Mouse (Mus musculus) embryonic fibroblast, embryonic 13.5 days (primary cell): ENCODE data around the gene Cotl1. TPM values are rescaled to one million over a fixed set of nuclear protein-coding genes. Genes with fewer than 3 reads are reported as not detected.

Experiments
- H3K27ac ChIP-seq: 2 replicates; pipeline ENCODE4 v1.5.1; 2012; ENCODE audit warnings: low read length, control low read depth, inconsistent platforms; ENCODE audit not compliant: insufficient read depth
- H3K4me1 ChIP-seq: 2 replicates; pipeline ENCODE4 v1.6.1; 2011; ENCODE audit warnings: low read length; ENCODE audit not compliant: control insufficient read depth, insufficient read depth
- H3K4me3 ChIP-seq: 2 replicates; pipeline ENCODE4 v1.5.1; 2011; ENCODE audit warnings: mild to moderate bottlenecking, control low read depth, low read length; ENCODE audit not compliant: insufficient read depth
- CTCF ChIP-seq: IDR thresholded peaks from 2 replicates; pipeline ENCODE4 v1.5.1; 2011; ENCODE audit warnings: mild to moderate bottlenecking, control low read depth, low read length, moderate library complexity, borderline replicate concordance; ENCODE audit not compliant: insufficient read depth
- POLR2A ChIP-seq: IDR thresholded peaks from 2 replicates; pipeline ENCODE4 v1.6.1; 2011; ENCODE audit warnings: low read depth, mild to moderate bottlenecking, control low read depth, low read length, moderate library complexity
- polyA plus RNA-seq: library from polyadenylated mRNA; stranded (reverse); fragments of >200 nt; gene quantifications from 2 replicates; pipeline ENCODE4 v1.2.4, GENCODE M21; 2011; ENCODE audit warnings: low read depth; ENCODE audit not compliant: missing spikeins, insufficient read length

The Cotl1 gene
- polyA plus RNA-seq, 1 experiment, result 35.5 TPM

DNA sequence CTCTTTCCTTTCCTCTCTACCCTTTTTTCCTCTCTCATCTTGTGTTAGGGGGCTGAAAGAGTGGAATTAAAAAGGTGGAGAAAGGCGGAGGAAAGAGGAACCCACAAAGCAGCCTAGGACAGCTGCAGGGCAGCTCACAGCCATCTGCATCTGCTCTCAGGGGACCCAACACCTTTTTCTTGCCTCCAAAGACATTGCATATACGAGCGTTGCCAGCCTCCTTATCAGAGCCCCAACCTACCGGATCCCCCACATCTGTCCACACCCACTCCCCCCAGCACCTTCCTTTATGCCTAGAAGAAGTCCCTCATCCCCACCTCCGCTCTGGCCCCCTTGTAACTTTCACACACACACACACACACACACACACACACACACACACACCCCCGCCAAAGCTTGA, 56.8 kb downstream of the Cotl1 start:
- Histone ChIP-seq H3K4me3 (no peak overlapping the region), H3K27ac (no peak overlapping the region), H3K4me1 (no peaks in the 10 kb centered on the region)
- no peak for TF ChIP-seq CTCF
- TF ChIP-seq POLR2A, result no peak

DNA sequence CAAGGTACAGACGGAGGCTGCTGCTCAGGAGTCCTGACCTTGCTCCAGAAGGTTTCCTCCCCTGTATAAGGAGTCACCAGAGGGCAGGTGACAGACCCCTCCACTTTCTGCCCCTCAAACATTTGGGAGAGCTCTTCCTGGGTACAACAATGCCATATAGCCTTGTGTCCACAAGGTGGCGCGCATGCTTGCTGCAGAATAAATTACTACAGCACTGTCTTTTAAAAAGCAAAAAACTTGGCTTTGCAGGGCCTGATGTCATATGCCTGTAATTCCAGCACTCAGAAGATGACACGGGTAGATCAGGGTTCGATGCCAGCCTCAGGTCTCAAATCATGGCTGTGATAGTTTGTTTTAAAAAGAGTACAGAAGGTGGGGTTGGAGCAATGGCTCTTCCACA, 57.6 kb downstream of the Cotl1 start:
- Histone ChIP-seq H3K4me1 (no peaks in the 10 kb centered on the region), H3K27ac (no peak overlapping the region), H3K4me3 (no peak overlapping the region)
- TF ChIP-seq POLR2A, result no peak
- peak; percentile 82; the same call in 1 of the 2 replicates for TF ChIP-seq CTCF

DNA sequence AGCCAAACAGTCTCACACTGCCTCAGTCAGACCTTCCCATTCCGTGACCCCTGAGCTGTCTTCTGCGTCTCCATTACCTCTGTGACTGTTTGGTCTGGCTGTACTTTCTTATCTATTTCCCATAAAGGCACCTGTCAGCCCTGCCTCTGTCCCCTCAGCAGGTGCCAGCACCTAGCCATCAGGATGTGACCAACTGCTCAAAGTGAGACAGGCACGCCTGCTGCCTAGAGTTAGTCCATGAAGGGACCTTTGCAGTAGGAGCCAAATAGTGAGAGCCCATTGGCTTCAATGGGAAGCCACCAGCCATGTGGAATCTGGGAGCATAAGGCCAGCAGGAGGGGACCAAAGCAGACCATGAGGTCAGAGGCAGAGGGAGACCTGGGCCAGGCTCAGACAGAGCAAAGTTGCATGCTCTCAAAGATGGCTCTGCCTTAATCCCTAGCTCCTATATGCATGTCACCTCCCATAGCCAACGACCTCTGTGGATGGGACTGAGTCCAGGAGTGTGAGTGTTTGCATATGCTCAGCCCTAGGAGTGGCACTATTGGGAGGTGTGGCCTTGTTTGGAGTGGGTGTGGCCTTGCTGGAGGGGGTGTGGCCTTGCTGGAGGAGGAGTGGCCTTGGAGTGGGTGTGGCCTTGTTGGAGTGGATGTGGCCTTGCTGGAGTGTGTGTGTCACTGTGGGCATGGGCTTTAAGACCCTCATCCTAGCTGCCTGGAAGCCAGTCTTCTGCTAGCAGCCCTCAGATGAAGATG, 59.1 kb downstream of the Cotl1 start:
- H3K4me1 ChIP-seq, result 0 out of 2 replicates have a peak, but pooled peaks cover 2% of the 10 kb centered on the region
- H3K27ac ChIP-seq, result no peak overlapping the region
- TF ChIP-seq POLR2A (no peak), CTCF (no peak)

DNA sequence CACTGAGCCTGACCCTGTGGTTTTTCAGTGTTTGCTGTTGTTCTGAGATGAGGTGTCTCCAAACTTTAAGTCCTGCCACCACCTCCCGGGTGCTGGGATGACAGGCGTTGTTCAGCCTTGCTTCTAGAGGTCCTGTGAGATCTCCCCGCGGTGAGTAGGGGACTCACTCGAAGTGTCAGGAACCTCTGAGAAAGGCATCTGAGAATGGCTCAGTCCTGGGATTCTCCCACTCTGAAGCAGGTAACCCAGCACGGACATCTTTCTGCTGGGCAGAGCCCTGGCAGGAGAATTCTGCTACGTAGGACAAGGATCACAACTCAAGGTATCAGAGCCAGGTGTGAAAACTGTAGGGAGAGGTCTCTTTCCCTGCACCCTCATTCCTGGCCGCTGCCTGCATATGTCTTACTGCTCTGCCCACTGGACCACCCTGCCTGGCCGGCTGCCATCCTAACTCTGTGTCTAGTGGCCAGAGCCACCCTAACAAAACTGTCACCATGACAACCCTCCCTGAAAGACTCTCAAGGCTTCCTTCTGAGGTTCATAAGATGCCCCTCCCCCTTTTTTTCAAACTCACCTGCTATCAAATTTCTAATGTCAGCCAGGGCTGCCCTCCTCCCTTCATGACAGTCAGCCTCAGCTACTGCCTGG, 59.8 kb downstream of the Cotl1 start:
- Histone ChIP-seq H3K4me1 (0 out of 2 replicates have a peak, but pooled peaks cover 2% of the 10 kb centered on the region), H3K4me3 (no peak overlapping the region), H3K27ac (no peak overlapping the region)
- TF ChIP-seq CTCF (no peak), POLR2A (no peak)

More for the DNA sequence above, 59.1 kb downstream of the Cotl1 start:
- no peak overlapping the region for H3K4me3 ChIP-seq

DNA sequence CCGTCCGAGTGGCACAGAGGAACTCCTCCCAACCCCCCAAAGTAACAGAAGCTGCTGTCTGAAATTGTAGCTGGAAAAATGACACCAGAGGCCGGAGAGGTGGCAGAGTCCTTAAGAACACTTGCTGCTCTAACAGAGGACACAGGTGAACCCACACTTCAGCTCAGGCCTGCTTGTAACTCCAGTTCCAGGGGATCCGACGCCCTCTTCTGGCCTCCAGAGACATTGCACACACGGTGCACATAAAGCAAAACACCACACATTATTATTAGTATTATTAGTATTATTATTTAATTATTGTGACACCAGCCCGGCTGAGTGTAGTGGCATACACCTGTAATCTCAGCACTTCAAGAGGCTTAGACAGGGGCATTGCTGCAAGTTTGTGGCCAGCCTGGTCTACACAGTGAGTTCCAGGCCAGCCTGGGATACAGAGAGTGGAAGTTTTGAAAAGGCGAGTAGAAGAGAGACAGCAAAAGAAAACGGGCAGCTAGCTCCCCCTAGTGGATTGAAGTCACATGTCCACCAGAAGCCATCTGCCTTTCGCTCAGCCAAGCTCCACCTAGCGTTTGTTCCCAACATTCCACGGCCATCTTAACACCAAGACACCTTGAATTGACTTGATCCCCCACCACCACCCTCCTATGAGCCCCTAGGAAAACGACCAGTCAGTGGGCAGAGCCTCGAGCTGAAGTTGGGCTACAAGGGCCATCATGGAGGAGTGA, 61.2 kb downstream of the Cotl1 start:
- 0 out of 2 replicates have a peak, but pooled peaks cover 2% of the 10 kb centered on the region for H3K4me1 ChIP-seq
- TF ChIP-seq CTCF (peak; percentile 96), POLR2A (no peak)
- no peak overlapping the region for H3K27ac ChIP-seq
- H3K4me3 ChIP-seq, result no peak overlapping the region

DNA sequence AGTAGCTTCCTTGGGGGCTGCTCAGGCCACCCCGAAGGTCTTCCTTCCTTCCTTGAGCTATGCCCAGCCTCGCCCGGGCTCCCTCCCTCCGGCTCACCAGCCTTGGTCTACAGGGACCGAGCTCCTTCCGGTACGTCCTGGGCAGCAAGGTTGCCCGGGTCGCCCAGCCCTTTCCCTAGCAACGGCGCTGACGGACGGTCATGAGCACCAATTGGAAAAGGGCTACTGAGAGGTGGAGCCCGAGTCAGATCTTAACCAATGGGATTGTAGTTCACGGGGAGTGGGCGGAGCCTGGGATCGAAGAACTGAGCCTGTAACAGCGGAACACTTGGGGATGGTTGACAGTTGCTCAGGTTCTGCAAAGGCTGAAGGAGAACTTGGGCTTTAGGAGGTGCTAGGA, 62.1 kb downstream of the Cotl1 start, which contains the start of gene Tldc1:
Gene Tldc1 (minus strand): TSS at position 154 of the 400 bp plus-strand sequence.
- Histone ChIP-seq H3K4me1 (0 out of 2 replicates have a peak, but pooled peaks cover 2% of the 10 kb centered on the region), H3K27ac (peak within 1 kb of the TSS; percentile 22), H3K4me3 (peak within 1 kb of the TSS; percentile 64)
- peak; percentile 80 for TF ChIP-seq POLR2A
- no peak for TF ChIP-seq CTCF

DNA sequence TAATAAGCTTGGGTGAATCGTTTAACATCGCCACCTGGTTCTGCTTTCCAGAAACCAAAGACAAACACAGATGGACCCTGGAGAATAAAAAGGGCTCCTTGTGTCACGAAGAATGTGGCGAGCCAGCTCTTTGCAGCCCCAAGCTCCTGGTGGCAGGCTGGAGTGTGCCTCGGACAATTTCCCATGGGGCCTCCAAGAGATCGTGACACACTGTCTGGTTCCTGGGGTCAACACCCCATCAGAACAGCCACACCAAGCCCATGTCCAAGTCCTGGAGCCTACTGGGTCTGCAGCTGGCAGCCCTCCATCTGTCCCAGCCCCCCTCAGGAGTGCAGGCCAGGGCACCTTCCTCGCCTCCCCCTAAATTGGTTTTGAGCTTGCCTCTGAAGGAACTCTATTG, 62.6 kb downstream of the Cotl1 start:
- H3K27ac ChIP-seq, result peak overlapping the region; percentile 22
- peak overlapping the region; percentile 64 for H3K4me3 ChIP-seq
- TF ChIP-seq POLR2A (no peak), CTCF (no peak)

DNA sequence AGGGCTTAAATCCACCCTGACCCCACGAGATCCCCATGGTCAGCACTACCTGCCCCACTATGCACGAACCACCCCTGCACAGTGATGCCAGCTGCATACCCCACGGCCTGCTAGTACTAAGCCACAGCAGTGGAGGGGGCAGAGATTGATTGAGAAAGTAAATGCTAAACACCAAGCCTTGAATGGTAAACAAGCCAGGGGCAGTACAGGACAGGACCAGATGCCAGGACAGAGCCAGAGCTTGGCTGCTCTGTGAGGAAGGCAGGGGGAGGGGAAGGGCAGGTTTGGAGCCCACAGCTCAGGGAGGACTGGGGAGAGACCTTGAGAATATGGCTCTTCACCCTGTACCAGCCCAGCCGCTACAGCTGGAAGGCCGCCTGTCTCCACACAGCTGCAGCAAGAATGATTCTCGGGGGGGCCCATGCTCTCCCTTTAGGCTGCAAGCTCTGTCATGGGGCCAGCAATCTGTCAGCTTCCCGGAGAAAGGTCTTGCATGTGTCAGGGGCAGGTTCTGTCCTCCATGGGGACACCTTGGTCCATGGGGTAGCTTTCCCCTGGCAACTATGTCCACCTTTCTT, 63.6 kb downstream of the Cotl1 start:
- Histone ChIP-seq H3K4me1 (0 out of 2 replicates have a peak, but pooled peaks cover 2% of the 10 kb centered on the region), H3K27ac (no peak overlapping the region), H3K4me3 (no peak overlapping the region)
- TF ChIP-seq POLR2A, result no peak
- no peak for TF ChIP-seq CTCF

More for the DNA sequence above, 62.6 kb downstream of the Cotl1 start:
- 0 out of 2 replicates have a peak, but pooled peaks cover 2% of the 10 kb centered on the region for H3K4me1 ChIP-seq

DNA sequence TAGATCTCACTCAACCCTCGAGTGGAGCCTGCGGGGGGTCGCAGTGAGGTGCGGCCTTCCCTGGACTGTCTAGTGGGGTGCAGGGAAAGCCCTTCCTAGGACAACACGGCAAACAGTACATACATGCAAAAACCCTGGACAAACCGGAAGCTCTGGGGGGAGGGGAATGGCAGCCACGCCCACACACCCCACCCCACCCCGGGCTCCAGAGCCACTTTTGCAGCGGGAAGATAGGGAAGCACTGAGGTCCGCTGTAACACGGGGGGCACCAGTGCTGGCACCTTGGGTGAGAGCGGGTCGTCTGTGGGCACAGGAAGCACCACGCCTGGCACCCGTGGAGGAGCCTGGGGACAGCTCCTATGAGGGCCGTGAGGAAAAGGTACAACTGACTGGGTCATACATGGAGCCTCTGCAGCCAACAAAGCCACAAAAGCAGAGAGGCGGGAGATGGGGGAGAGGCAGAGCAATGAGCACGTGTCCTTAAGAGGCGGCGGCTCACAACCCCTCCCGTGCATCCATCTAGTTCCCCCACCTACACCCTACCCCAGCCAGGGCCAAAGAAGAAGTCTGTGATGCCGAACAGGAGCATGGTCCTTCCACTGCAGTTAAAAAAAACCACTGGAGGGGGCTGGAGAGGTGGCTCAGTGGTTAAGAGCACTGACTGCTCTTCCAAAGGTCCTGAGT, 74.4 kb downstream of the Cotl1 start:
- TF ChIP-seq POLR2A, result no peak
- TF ChIP-seq CTCF, result no peak
- no peak overlapping the region for H3K4me3 ChIP-seq
- no peak overlapping the region for H3K27ac ChIP-seq
- H3K4me1 ChIP-seq, result no peaks in the 10 kb centered on the region
